Mouse (Mus musculus) embryonic fibroblast, embryonic 13.5 days (primary cell): ENCODE data around the gene Bckdhb. TPM values are rescaled to one million over a fixed set of nuclear protein-coding genes. Genes with fewer than 3 reads are reported as not detected.

Experiments
- H3K27ac ChIP-seq: 2 replicates; pipeline ENCODE4 v1.5.1; 2012; ENCODE audit warnings: low read length, control low read depth, inconsistent platforms; ENCODE audit not compliant: insufficient read depth
- H3K4me1 ChIP-seq: 2 replicates; pipeline ENCODE4 v1.6.1; 2011; ENCODE audit warnings: low read length; ENCODE audit not compliant: control insufficient read depth, insufficient read depth
- H3K4me3 ChIP-seq: 2 replicates; pipeline ENCODE4 v1.5.1; 2011; ENCODE audit warnings: mild to moderate bottlenecking, control low read depth, low read length; ENCODE audit not compliant: insufficient read depth
- CTCF ChIP-seq: IDR thresholded peaks from 2 replicates; pipeline ENCODE4 v1.5.1; 2011; ENCODE audit warnings: mild to moderate bottlenecking, control low read depth, low read length, moderate library complexity, borderline replicate concordance; ENCODE audit not compliant: insufficient read depth
- POLR2A ChIP-seq: IDR thresholded peaks from 2 replicates; pipeline ENCODE4 v1.6.1; 2011; ENCODE audit warnings: low read depth, mild to moderate bottlenecking, control low read depth, low read length, moderate library complexity
- polyA plus RNA-seq: library from polyadenylated mRNA; stranded (reverse); fragments of >200 nt; gene quantifications from 2 replicates; pipeline ENCODE4 v1.2.4, GENCODE M21; 2011; ENCODE audit warnings: low read depth; ENCODE audit not compliant: missing spikeins, insufficient read length

Gene Bckdhb
- polyA plus RNA-seq = 19.5 and 29.1 TPM in 2 replicates

DNA sequence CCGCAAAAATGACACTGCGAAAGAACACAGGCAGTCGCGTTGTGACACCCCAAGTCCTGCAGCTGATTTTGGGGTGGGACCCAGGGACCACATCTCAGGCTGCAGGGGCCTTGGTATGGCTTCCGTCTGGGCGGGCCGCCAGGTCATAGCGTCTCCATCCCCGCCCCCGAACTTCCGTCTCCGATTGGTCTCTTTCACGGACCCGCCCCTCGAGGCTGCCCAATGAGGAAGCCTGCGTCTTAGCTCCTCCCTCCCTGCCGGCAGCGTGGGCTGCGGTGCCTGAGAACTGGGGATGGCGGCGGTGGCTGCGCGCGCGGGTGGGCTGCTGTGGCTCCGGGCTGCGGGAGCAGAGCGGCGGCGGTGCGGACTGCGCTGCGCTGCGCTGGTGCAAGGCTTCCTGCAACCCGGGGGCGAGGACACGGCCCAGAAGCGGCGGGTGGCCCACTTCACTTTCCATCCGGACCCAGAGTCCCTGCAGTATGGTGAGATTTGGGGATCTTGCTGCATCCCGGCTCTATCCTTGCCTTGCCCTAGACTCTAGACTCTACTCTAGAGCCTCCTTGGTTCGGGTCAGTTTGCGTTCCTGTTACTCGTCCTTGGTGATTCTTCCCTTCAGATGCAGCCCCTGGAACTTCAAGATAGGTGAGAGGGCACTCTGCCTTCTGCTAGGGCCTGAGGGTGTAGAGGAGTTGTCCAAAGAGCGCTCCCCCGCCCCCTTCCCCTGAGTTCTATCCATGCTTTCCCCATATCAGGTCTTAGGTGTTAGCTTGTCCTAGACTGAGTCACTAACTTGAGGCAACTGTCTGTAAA lies at the start of gene Bckdhb:
Gene Bckdhb (plus strand): TSS at position 268 of the 810 bp plus-strand sequence.
- Histone ChIP-seq H3K27ac (no peak within 1 kb of the TSS), H3K4me1 (0 out of 2 replicates have a peak, but pooled peaks cover 2% of the 10 kb centered on the region)

DNA sequence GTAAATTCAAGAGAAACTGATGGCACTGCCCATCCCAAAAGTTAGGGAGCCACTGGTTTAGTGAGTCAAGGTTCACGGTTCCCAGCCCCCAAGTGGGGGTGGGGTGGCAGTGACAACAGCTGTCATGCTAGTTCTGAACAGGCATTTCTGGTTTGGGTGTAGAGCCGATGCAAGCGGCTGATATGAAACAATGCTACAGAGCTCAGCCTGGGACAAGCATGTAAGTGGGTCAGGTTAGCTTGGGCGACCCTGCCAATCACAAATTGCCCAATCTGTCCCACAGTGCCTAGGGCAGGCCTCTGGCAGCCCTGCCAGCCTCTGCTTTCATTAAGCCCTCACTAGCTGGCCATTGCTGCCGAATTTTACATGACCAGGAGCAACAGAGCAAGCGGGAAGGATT lies 42.8 kb upstream of the Bckdhb start:
- TF ChIP-seq POLR2A (no peak), CTCF (no peak)
- no peak overlapping the region for H3K27ac ChIP-seq

More for the DNA sequence above, at the start of gene Bckdhb:
- H3K4me3 ChIP-seq = peak within 1 kb of the TSS; percentile 59
- TF ChIP-seq CTCF = no peak
- TF ChIP-seq POLR2A = peak; percentile 74

DNA sequence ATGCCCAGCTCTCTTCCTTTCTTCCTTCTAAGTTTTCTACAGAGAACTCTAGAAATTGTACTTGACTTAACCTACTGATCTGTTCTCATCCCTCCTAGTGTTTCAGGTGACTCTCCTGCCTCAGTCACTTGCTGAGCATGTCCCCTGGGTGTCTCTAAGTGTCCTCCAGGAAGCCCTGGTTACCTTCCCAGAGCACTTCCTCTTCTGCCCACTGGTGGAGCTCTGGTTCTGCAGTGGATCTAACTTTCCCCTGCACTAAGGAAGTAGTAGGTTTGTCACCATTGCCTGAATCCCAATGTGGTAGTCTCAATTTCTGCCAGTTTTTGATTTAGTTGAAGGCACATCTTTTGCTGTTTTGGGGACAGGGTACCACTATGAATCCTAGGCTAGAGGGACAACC lies 38.8 kb upstream of the Bckdhb start:
- Histone ChIP-seq H3K4me1 (no peaks in the 10 kb centered on the region), H3K4me3 (no peak overlapping the region), H3K27ac (no peak overlapping the region)
- TF ChIP-seq CTCF = no peak

More for the DNA sequence above, 42.8 kb upstream of the Bckdhb start:
- no peak overlapping the region for H3K4me3 ChIP-seq
- H3K4me1 ChIP-seq = no peaks in the 10 kb centered on the region

DNA sequence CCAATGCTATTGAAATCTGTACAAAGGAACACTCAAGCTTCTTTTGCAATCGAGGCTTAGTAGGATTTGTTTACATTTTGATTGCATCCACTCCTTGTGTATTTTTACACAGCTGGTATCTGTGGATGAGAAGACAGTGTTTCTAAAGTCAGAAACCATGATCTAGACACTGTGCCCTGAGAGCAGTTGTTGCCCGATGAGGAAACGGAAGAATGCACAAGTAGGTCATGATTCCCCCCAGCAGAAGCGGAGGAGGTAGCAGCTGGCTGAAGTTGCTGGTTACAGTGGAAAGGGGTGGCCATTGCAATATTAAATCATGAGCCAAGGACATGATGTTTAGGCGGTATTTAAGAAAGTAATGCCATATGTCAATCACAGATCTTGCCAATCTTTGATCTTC lies 36.7 kb upstream of the Bckdhb start:
- H3K27ac ChIP-seq = no peak overlapping the region
- no peak for TF ChIP-seq CTCF
- TF ChIP-seq POLR2A = no peak

DNA sequence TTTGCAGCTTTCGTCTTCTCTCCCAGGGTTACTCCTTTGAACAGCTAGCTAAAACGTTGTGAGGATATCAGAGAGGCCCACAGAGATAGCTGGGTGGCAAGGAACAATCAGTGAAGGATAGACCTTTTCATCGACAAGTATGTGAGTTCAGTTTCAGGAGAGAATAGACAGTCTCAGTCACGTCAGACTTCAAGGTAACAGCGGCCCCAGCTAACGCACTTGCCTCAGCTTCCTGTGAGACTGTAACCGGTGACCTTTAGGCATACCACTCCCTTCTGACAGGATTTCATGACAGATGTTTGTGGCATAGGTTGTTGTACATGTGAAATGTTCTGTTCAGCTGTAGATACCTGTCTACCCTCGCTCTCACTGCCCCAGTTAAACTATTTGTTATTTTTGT lies 31.9 kb upstream of the Bckdhb start:
- Histone ChIP-seq H3K4me3 (no peak overlapping the region), H3K4me1 (0 out of 2 replicates have a peak, but pooled peaks cover 4% of the 10 kb centered on the region), H3K27ac (no peak overlapping the region)
- no peak for TF ChIP-seq POLR2A
- no peak for TF ChIP-seq CTCF

More for the DNA sequence above, 36.7 kb upstream of the Bckdhb start:
- H3K4me1 ChIP-seq = no peaks in the 10 kb centered on the region
- H3K4me3 ChIP-seq = no peak overlapping the region

DNA sequence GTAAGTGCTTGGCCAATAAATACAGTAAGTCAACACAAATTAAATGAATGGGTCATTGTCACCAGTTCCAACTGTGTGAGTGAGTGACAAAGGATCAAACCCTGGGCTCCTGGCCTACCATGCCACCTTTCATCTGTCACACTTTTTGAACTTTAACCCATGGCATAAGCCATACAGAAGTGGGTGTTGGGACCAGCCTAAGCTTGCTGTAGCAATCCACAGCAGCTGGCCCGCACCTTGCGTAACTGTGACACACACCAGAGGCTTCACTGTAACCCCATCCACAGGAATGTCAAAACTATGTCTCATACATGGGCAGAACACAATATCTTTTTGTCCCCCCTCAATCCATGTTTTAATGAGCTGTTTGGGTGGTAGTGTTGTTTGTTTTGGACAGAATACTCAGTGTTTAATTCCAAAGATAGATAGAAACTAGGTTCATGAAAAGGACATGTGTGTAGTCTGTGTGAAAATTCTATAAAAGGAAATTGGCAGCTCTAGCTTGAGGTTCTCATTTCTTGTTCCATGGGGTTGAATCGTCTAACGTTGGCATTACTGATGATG lies 31.1 kb upstream of the Bckdhb start:
- no peak overlapping the region for H3K27ac ChIP-seq
- H3K4me3 ChIP-seq = no peak overlapping the region
- H3K4me1 ChIP-seq = 0 out of 2 replicates have a peak, but pooled peaks cover 4% of the 10 kb centered on the region
- TF ChIP-seq POLR2A (no peak), CTCF (no peak)

DNA sequence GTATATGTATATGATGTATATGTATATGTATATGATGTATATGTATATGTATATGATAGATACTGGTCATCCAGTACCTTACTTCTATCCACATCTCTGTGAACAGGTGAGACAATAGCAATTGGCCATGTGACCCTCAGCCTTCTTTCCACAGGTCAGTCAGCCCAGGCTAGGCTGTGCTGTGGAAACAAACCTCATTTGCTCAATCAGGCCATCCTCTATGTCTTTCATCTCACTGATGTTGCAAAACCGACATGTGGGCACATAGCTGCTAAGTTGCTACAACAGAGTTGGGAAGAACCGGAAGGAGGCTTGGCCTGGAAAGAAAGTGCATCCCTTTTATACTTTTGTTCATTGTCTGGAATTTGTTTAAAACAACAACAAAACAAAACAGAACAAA lies 22.9 kb upstream of the Bckdhb start:
- no peak overlapping the region for H3K4me3 ChIP-seq
- H3K27ac ChIP-seq = no peak overlapping the region
- no peak for TF ChIP-seq CTCF
- TF ChIP-seq POLR2A = no peak
- H3K4me1 ChIP-seq = no peaks in the 10 kb centered on the region

DNA sequence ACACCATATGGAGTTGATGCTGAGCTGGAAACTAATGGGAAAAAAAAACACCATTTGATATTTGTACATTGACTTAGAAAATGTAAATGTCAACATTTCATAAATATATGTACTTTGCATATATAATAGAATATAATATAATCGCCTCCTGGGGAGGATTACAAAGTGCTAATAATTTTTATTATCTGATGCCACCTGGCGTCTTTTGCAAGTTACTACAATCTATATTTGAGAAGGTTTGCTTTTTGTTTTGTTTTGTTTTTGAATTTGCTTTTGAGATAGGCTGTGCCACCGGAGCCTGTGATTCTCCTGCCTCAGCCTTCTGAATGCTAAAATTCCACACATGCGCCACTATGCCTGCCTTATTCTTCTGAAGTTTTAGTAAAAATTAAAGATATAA lies 19.1 kb upstream of the Bckdhb start:
- H3K4me3 ChIP-seq = no peak overlapping the region
- no peaks in the 10 kb centered on the region for H3K4me1 ChIP-seq
- TF ChIP-seq POLR2A (no peak), CTCF (no peak)
- no peak overlapping the region for H3K27ac ChIP-seq

DNA sequence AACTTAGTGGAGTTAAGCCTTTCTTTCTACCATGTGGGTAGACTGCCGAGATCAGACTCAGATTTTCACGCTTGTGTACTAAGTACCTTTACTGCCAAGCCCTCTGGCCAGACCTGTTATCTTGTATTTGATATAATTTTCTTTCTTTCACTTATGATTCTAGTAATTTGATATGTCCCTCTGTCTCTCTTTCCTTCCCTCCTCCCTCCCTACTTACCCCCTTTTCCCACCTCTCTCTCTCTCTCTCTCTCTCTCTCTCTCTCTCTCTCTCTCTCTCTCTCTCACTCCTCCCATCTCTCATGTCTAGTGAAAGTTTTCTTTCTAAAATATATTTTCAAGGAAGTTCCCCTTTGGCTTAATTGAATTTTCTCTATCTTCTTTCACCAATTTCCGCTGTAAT lies 17.9 kb upstream of the Bckdhb start:
- TF ChIP-seq CTCF = no peak
- TF ChIP-seq POLR2A = no peak

DNA sequence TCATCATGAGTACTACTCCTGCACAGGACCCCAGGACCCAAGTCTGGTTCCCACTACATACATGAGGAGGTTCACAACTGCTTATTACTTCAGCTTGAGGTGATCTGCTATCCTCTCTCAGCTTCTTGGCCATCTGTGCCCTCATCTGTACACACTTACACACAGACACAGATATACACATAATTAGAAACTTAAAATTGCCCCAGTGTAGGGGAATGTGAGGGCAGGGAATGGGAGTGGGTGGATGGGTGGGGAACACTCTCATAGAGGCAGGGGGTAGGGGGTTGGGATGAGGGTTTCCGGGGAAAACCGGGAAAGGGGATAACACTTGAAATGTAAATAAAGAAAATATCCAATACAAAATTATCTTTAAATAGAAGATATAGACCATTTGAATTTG lies 15.1 kb upstream of the Bckdhb start:
- Histone ChIP-seq H3K4me3 (no peak overlapping the region), H3K27ac (no peak overlapping the region), H3K4me1 (no peaks in the 10 kb centered on the region)
- no peak for TF ChIP-seq POLR2A
- TF ChIP-seq CTCF = no peak

More for the DNA sequence above, 17.9 kb upstream of the Bckdhb start:
- Histone ChIP-seq H3K4me1 (no peaks in the 10 kb centered on the region), H3K27ac (no peak overlapping the region), H3K4me3 (no peak overlapping the region)
